Mouse (Mus musculus) heart, adult 2 months (tissue): Measurements from ENCODE around the gene Pafah1b1. TPM values are rescaled to one million over a fixed set of nuclear protein-coding genes. Genes with fewer than 3 reads are reported as not detected.
A peak's percentile ranks its signal among the peaks of the same experiment; 100 is the strongest.

Experiments
- DNase-seq, 2 experiments: peaks; one replicate each; pipeline ENCODE4 v3.0.0; 2021
- H3K27ac ChIP-seq: fragments of 200-600 bp; 2 replicates; pipeline ENCODE4 v1.8.1; 2022
- H3K27me3 ChIP-seq: fragments of 200-500 bp; 2 replicates; pipeline ENCODE4 v1.6.1; 2012; ENCODE audit warnings: mild to moderate bottlenecking, low read length, inconsistent platforms, mixed read lengths; ENCODE audit not compliant: control insufficient read depth, insufficient read depth
- H3K36me3 ChIP-seq: fragments of 200-500 bp; 2 replicates; pipeline ENCODE4 v1.6.1; 2012; ENCODE audit warnings: low read length, inconsistent platforms; ENCODE audit not compliant: control insufficient read depth, insufficient read depth
- H3K4me1 ChIP-seq: fragments of 200-500 bp; 2 replicates; pipeline ENCODE4 v1.6.1; 2011; ENCODE audit warnings: low read length; ENCODE audit not compliant: control insufficient read depth, insufficient read depth
- H3K4me3 ChIP-seq: fragments of 200-600 bp; 2 replicates; pipeline ENCODE4 v1.8.1; 2022
- H3K79me2 ChIP-seq: fragments of 200-500 bp; replicated peaks from 2 replicates; pipeline ENCODE4 v1.6.1; 2012; ENCODE audit warnings: mild to moderate bottlenecking, inconsistent platforms, low read length, moderate library complexity, mixed read lengths; ENCODE audit not compliant: control insufficient read depth, insufficient read depth
- H3K9ac ChIP-seq: fragments of 200-500 bp; 2 replicates; pipeline ENCODE4 v1.6.1; 2012; ENCODE audit warnings: low read depth, mild to moderate bottlenecking, control low read depth, inconsistent platforms, low read length, mixed read lengths
- CTCF ChIP-seq: fragments of 200-600 bp; IDR thresholded peaks from 2 replicates; pipeline ENCODE4 v1.8.1; 2022; ENCODE audit warnings: antibody characterized with exemption, mild to moderate bottlenecking, moderate library complexity
- EP300 ChIP-seq: fragments of 200-500 bp; IDR thresholded peaks from 2 replicates; pipeline ENCODE4 v1.6.1; 2011; ENCODE audit warnings: low read depth, low read length, control low read depth; ENCODE audit not compliant: insufficient read depth
- POLR2A ChIP-seq: fragments of 200-500 bp; IDR thresholded peaks from 2 replicates; pipeline ENCODE4 v1.6.1; 2011; ENCODE audit warnings: mild to moderate bottlenecking, low read depth, low read length, control low read depth; ENCODE audit not compliant: insufficient read depth
- WGBS: fragments of 180-500 bp; shearing (Covaris S2); methylation state at CpG from one replicate; pipeline ENCODE4 v1.1.7; 2018; 5-methylcytosine and 5-hydroxymethylcytosine counted together
- intact Hi-C: fragments of 180-260 bp; cut with DNase I; formaldehyde crosslinking; loops from one replicate; pipeline ENCODE4 v1.15.1; 2025
- long read RNA-seq: library from polyadenylated mRNA; stranded (forward); transcript quantifications from one replicate; pipeline ENCODE4 v2.0.0, GENCODE M21; 2021
- polyA plus RNA-seq: library from polyadenylated mRNA; depleted of rRNA; stranded (reverse); fragments of >200 nt; gene quantifications from 2 replicates; pipeline ENCODE4 v1.2.3, GENCODE M21; 2012; rRNA removed
- total RNA-seq, 2 experiments: library from RNA; stranded (reverse); gene quantifications; 2 replicates each; pipeline ENCODE4 v1.2.3; 2021

Pafah1b1 gene
- total RNA-seq (100 to 1,000 TPM; 208 to 233 TPM), polyA plus RNA-seq (30.2 and 73.0 TPM in 2 replicates)
- long read RNA-seq, full-length matches to known transcripts: 80 of 87 reads
- long read RNA-seq, partial matches to known transcripts: 0 of 87 reads
- long read RNA-seq, other reads (novel, unspliced or antisense): 7 of 87 reads

DNA sequence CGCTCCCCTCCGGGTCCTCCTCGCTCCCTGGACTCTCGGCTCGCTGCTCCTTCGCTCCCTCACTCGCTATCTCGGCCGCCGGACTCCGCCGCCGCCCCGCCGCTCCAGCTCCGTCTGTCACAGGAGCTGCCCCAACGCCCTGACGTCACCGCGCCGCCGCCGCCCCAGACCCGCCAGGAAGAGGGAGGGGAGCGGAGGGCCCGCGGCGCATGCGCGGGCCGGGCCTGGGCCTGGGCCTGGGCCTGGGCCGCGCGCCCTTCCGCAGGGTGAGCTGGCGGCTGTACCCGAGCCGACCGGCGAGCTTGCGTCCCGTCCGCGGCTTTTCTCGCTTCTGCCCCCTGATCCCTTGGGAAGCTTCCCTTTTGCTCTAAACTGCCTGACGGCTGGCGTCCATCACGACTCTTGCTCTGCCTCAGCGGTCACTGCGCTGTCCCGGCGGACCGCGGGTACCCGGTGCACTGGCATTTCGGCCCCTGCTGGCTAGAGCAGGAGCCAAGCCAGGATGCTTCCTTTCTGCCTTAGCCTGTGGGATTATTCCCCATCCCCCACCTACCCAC, at the start of gene Pafah1b1:
Gene Pafah1b1, minus strand, starts transcription at position 436 of the 557 bp plus-strand sequence.
- peaks cover 13% of the 10 kb centered on the region for H3K4me1 ChIP-seq
- TF ChIP-seq CTCF (peak; percentile 64), EP300 (peak; percentile 50; the same call in 1 of the 2 replicates), POLR2A (peak; percentile 91)
- peak within 1 kb of the TSS; percentile 100 for H3K27ac ChIP-seq
- H3K79me2 ChIP-seq: peaks cover 3% of the 10 kb centered on the region
- peak within 1 kb of the TSS; percentile 92 for H3K9ac ChIP-seq
- H3K36me3 ChIP-seq: peaks cover 16% of the 10 kb centered on the region
- no peaks in the 10 kb centered on the region for H3K27me3 ChIP-seq
- intact Hi-C loops: loop anchor here (2.0 kb wide), 3 partner anchors 46 to 106 kb away; partner anchors contain the start of genes Cluh, Mettl16 and Mnt
- WGBS: under 1% methylated on average over 44 of the region's 56 CpGs
- DNase-seq: peak; percentile 97 to 99
- H3K4me3 ChIP-seq: peak within 1 kb of the TSS; percentile 87

GRCm38 (mm10) chr11:74772386-74772785, 47.9 kb upstream of the Pafah1b1 start:
- H3K4me3 ChIP-seq: no peak overlapping the region
- H3K4me1 ChIP-seq: peaks cover 4% of the 10 kb centered on the region
- no peak overlapping the region for H3K9ac ChIP-seq
- TF ChIP-seq POLR2A (no peak), CTCF (no peak), EP300 (no peak)
- no peak overlapping the region for H3K27ac ChIP-seq
- H3K36me3 ChIP-seq: no peaks in the 10 kb centered on the region
- no peaks in the 10 kb centered on the region for H3K27me3 ChIP-seq
- 86% methylated on average over 2 of the region's 2 CpGs for WGBS
- H3K79me2 ChIP-seq: peaks cover 1% of the 10 kb centered on the region
- intact Hi-C loops: no loop called here
- no peak for DNase-seq

DNA sequence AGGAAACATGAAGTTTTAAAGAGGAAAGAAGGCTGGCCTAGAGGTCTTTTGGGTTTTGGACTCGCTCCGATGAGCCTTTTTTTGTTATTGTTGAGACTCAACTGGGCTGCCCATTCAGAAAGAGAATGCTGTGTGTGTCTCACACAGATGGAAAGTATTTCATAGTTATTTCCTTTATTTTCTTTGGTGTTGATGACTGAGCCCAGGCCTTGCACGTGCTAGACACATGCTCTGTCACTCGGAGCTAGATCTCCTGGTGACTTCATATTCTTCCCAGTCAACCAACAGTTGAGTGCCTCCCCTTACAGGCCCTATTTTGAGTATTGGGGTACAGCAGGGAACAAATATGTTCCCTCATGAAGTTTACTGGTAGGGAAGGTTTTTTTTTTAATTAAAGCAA, 47.2 kb upstream of the Pafah1b1 start:
- 45% methylated on average over 4 of the region's 4 CpGs for WGBS
- no peak overlapping the region for H3K9ac ChIP-seq
- no peak overlapping the region; the same call in 1 of the 2 replicates for H3K4me3 ChIP-seq
- no peaks in the 10 kb centered on the region for H3K36me3 ChIP-seq
- TF ChIP-seq CTCF (no peak), EP300 (no peak), POLR2A (no peak)
- no peak overlapping the region for H3K27ac ChIP-seq
- peaks cover 1% of the 10 kb centered on the region; the same call in 1 of the 2 replicates for H3K79me2 ChIP-seq
- no peaks in the 10 kb centered on the region for H3K27me3 ChIP-seq
- H3K4me1 ChIP-seq: peaks cover 4% of the 10 kb centered on the region
- DNase-seq: no peak
- intact Hi-C loops: loop anchor here (2.0 kb wide), 1 partner anchor 47 kb away; the partner anchor contains the start of gene Pafah1b1

GRCm38 (mm10) chr11:74771234-74771633, 46.8 kb upstream of the Pafah1b1 start:
- H3K4me1 ChIP-seq: peaks cover 4% of the 10 kb centered on the region
- peak overlapping the region; percentile 86 for H3K4me3 ChIP-seq
- WGBS: 9% methylated on average over 8 of the region's 8 CpGs
- TF ChIP-seq CTCF: no peak
- no peak for TF ChIP-seq EP300
- TF ChIP-seq POLR2A: no peak
- H3K79me2 ChIP-seq: peaks cover 1% of the 10 kb centered on the region; the same call in 1 of the 2 replicates
- H3K27ac ChIP-seq: peak overlapping the region; percentile 80
- no peaks in the 10 kb centered on the region for H3K27me3 ChIP-seq
- DNase-seq: no peak
- peak overlapping the region; percentile 65 for H3K9ac ChIP-seq
- H3K36me3 ChIP-seq: no peaks in the 10 kb centered on the region
- intact Hi-C loops: loop anchor here (2.0 kb wide), 1 partner anchor 46 kb away; the partner anchor contains the start of gene Pafah1b1

DNA sequence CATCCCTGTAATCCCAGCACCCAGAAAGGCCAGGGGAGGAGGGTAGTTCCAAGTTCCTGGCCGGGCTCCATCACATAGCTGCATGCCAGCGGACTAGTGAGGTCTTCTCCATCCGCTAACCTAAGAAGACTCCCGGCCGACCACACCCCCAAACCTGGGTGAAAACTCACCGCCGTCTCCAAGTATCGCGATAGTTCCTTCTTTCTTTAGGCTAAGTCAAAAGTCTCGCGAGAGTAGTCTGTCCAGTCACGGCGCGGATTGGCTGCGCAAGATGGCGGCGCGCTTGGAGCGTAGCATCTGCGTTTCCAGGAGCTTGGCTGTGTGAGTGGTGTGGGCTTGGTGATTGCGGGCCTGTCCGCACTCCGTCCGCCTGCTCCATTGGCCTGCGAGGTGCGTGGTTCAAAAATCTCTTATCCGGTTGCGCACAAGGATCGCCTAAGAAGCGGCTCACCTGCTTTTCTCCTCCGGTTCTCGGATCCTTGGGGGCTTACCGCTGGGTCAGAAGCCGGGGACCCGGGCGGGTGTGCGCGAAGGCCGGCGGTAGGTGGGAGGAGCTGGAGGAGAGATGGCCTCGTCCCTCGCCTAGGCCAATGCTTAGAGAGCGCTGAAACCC, 46.2 kb upstream of the Pafah1b1 start, which contains the start of gene Mettl16:
Gene Mettl16, plus strand, starts transcription at position 236 of the 613 bp plus-strand sequence.
- H3K27me3 ChIP-seq: no peaks in the 10 kb centered on the region
- H3K36me3 ChIP-seq: no peaks in the 10 kb centered on the region
- H3K79me2 ChIP-seq: peaks cover 1% of the 10 kb centered on the region; the same call in 1 of the 2 replicates
- intact Hi-C loops: loop anchor here (2.0 kb wide), 1 partner anchor 46 kb away; the partner anchor contains the start of gene Pafah1b1
- H3K27ac ChIP-seq: peak within 1 kb of the TSS; percentile 80
- peak within 1 kb of the TSS; percentile 86 for H3K4me3 ChIP-seq
- peak; percentile 89 to 93 for DNase-seq
- WGBS: under 1% methylated on average over 43 of the region's 43 CpGs
- peaks cover 4% of the 10 kb centered on the region for H3K4me1 ChIP-seq
- TF ChIP-seq POLR2A: peak; percentile 88
- TF ChIP-seq EP300: 0 out of 2 replicates have a peak, but pooled peaks have one; percentile 59
- no peak for TF ChIP-seq CTCF
- H3K9ac ChIP-seq: peak within 1 kb of the TSS; percentile 65
